Comparison of ENCODE assay signal across 7 mouse cellular contexts in genomic region chr4:83350719-83351118, GRCm38 (mm10). TPM values are rescaled to one million over a fixed set of nuclear protein-coding genes. Genes with fewer than 3 reads are reported as not detected.
A peak's percentile ranks its signal among the peaks of the same experiment; 100 is the strongest.
DNase-seq lines count a peak whose midpoint lies in the region.

No protein-coding gene starts in this region.

- peak; percentile 23 for DNase-seq in urinary bladder, postnatal 10 days (ENCODE audit: low spot score)
- no peak for DNase-seq in urinary bladder, adult 2 months (ENCODE audit: low spot score)
- DNase-seq in fibroblast of lung, adult 2 months (ENCODE audit: low read depth), result peak; percentile 99
- peak; percentile 86 to 89 for DNase-seq in heart, postnatal 14 days
- DNase-seq in left cerebral cortex, postnatal 10 days (ENCODE audit: extremely low spot score in 1 of 2, low spot score in 2 of 2), result peak; percentile 81 to 82
- DNase-seq in right cerebral cortex, postnatal 14 days, result peak; percentile 63
- no peak for DNase-seq in yolk sac, embryonic 10.5 days (ENCODE audit: low spot score)

- intact Hi-C loops in heart, postnatal 14 days (cut with DNase I), result loop anchor here (10.0 kb wide), 1 partner anchor 646 kb away; the partner anchor contains the start of gene Nfib
- intact Hi-C loops in left cerebral cortex, postnatal 10 days (cut with DNase I), result no loop called here

RNA-seq across cellular contexts. Expression of gene Ttc39b, which starts 26.7 kb away (rescaled TPM):
- polyA plus RNA-seq in urinary bladder, adult 2 months (2012; rRNA removed), result 6.2 and 7.0 TPM in 2 replicates
- total RNA-seq in heart, postnatal 14 days (2021), result 10 to 100 TPM; 13.4 to 17.7 TPM
- total RNA-seq in left cerebral cortex, postnatal 10 days (2021), result 10 to 100 TPM; 27.5 to 29.6 TPM

Comparison
In these comparisons a context has a peak if more than half of its experiments do, and no peak if none do; other contexts are left out.
1. DNase-seq: peak in urinary bladder, postnatal 10 days (single experiment), fibroblast of lung, adult 2 months (single experiment), heart, postnatal 14 days (2 of 2), left cerebral cortex, postnatal 10 days (2 of 2) and right cerebral cortex, postnatal 14 days (single experiment); none in urinary bladder, adult 2 months (single experiment) and yolk sac, embryonic 10.5 days (single experiment).